Mouse (Mus musculus) midbrain, embryonic 10.5 days (tissue): Measurements from ENCODE around the gene Fblim1. TPM values are rescaled to one million over a fixed set of nuclear protein-coding genes. Genes with fewer than 3 reads are reported as not detected.
"Not testable (repeated sequence)": the region's sequence is repeated elsewhere in the genome, so short reads cannot be mapped to it uniquely, and the experiment has no call there.

Source experiments
- DNase-seq: peaks from one replicate; pipeline ENCODE4 v3.0.0-alpha.2; 2017; ENCODE audit warnings: low spot score
- H3K27ac ChIP-seq: fragments of 300-500 bp; sonication (generic); replicated peaks from 2 replicates; pipeline ENCODE4 v1.5.1; 2016; ENCODE audit warnings: mild to moderate bottlenecking
- H3K27me3 ChIP-seq: fragments of 300-500 bp; sonication (generic); 2 replicates; pipeline ENCODE4 v1.6.1; 2016; ENCODE audit warnings: low read depth, mild to moderate bottlenecking; ENCODE audit not compliant: poor library complexity, severe bottlenecking
- H3K36me3 ChIP-seq: fragments of 300-500 bp; sonication (generic); 2 replicates; pipeline ENCODE4 v1.6.1; 2016; ENCODE audit warnings: mild to moderate bottlenecking, moderate library complexity
- H3K4me1 ChIP-seq: fragments of 300-500 bp; sonication (generic); 2 replicates; pipeline ENCODE4 v1.6.1; 2016
- H3K4me3 ChIP-seq: fragments of 300-500 bp; sonication (generic); 2 replicates; pipeline ENCODE4 v1.5.1; 2016; ENCODE audit warnings: mild to moderate bottlenecking, moderate library complexity
- H3K9me3 ChIP-seq: fragments of 300-500 bp; sonication (generic); replicated peaks from 2 replicates; pipeline ENCODE4 v1.6.1; 2016; ENCODE audit warnings: mild to moderate bottlenecking
- WGBS: fragments of 180-500 bp; shearing (Covaris S2); methylation state at CpG from one replicate; pipeline ENCODE4 v1.1.7; 2016; 5-methylcytosine and 5-hydroxymethylcytosine counted together
- polyA plus RNA-seq: library from polyadenylated mRNA; unstranded; fragments of >200 nt; fragmentation: Nextera tagmentation; extraction: Ambion mirVana; gene quantifications from 2 replicates; pipeline ENCODE4 v1.2.1, GENCODE M21; 2016

Gene Fblim1
- polyA plus RNA-seq, 1 experiment from 2014 or later, result 24.5 TPM

DNA sequence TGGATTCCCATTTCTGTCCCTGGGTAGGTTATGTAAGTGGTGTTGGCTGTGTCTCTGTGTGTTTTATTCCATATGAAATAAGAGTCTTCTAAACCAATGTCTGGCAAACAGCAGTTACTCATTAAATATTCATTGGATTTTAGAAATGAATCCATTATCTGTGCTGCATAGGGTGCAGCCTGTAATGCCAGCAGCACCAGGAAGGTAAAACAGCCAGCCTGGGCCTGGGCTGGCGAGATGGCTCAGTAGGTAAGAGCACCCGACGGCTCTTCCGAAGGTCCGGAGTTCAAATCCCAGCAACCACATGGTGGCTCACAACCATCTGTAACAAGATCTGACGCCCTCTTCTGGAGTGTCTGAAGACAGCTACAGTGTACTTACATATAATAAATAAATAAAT lies 49.7 kb downstream of the Fblim1 start:
- not testable (repeated sequence) for H3K9me3 ChIP-seq, H3K4me3 ChIP-seq, H3K36me3 ChIP-seq, DNase-seq, H3K27ac ChIP-seq
- peaks cover 14% of the 10 kb centered on the region for H3K27me3 ChIP-seq
- WGBS, result 90% methylated on average over 6 of the region's 6 CpGs
- peaks cover 19% of the 10 kb centered on the region for H3K4me1 ChIP-seq

DNA sequence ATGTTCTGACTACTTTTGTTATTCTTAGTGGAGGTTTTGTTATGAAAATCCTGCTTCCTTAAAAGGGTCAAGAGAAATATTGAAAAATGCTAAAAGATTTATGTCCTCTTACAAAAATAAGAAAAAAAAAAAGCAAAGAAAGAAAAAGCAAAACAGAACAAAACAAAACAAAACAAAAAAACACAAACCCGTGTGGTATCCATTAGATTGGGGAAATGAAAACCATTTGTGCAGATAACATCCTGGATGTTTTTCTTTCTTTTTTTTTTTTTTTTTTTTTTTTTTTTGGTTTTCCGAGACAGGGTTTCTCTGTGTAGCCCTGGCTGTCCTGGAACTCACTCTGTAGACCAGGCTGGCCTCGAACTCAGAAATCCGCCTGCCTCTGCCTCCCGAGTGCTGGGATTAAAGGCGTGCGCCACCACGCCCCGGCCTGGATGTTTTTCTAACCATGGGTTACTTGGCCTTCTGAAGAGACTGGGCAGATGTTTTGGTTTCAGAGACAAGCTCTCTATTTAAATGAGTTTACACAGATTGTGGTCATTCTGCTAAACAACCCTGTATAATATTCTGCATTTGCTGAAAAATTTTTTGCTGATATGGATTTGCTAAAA lies 51.5 kb downstream of the Fblim1 start:
- H3K36me3 ChIP-seq, DNase-seq, H3K27ac ChIP-seq, H3K9me3 ChIP-seq, H3K4me3 ChIP-seq: not testable (repeated sequence)
- 93% methylated on average over 8 of the region's 9 CpGs for WGBS
- Histone ChIP-seq H3K27me3 (peaks cover 14% of the 10 kb centered on the region), H3K4me1 (peaks cover 14% of the 10 kb centered on the region)

DNA sequence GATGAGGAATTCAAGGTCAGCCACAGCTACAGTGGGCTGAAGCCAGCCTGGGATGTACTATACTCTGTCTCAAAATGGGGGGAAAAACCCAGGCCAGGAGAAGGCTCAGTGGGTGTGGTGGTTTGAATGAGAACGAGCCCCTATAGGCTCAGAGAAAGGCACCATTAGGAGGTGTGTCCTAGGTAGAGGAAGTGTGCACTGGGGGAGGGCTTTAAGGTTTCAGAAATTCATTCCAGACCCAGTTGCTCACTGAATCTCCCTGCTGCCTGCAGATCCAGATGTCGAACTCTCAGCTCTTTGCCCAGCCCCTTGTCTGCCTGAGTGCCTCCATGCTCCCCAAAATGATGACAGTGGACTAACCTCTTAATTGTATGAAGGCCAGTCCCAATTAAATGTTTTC lies 53.4 kb downstream of the Fblim1 start:
- WGBS, result 56% methylated on average over 2 of the region's 2 CpGs
- Histone ChIP-seq H3K36me3 (no peaks in the 10 kb centered on the region), H3K27ac (no peak overlapping the region), H3K9me3 (no peaks in the 10 kb centered on the region), H3K4me1 (peaks cover 10% of the 10 kb centered on the region), H3K4me3 (no peak overlapping the region), H3K27me3 (peaks cover 3% of the 10 kb centered on the region; the same call in 1 of the 2 replicates)
- no peak for DNase-seq

DNA sequence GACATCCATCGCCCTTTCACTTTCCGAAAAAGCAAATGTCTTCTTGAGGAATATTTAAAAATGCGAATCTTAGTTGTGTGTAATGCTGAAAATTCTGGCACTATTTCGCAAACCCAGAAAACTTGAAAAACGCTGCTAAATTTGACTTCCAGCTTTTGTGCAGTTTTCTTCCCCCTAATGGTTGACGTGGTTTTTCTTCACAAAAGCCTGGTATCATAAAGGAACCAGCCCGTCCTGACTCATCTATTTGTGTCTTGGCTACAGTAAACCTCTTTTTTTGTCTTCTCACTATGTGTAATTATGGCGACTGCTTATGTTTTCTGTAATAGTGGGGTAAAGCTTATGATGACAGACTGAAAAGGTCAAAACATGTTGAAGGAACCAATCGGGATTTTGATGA lies 58.6 kb downstream of the Fblim1 start:
- WGBS, result 28% methylated on average over 9 of the region's 9 CpGs
- H3K36me3 ChIP-seq, result no peaks in the 10 kb centered on the region
- no peaks in the 10 kb centered on the region for H3K27me3 ChIP-seq
- no peaks in the 10 kb centered on the region for H3K9me3 ChIP-seq
- H3K27ac ChIP-seq, result peak overlapping the region; percentile 99
- no peak for DNase-seq
- peaks cover 27% of the 10 kb centered on the region for H3K4me1 ChIP-seq
- peak overlapping the region; percentile 75 for H3K4me3 ChIP-seq

DNA sequence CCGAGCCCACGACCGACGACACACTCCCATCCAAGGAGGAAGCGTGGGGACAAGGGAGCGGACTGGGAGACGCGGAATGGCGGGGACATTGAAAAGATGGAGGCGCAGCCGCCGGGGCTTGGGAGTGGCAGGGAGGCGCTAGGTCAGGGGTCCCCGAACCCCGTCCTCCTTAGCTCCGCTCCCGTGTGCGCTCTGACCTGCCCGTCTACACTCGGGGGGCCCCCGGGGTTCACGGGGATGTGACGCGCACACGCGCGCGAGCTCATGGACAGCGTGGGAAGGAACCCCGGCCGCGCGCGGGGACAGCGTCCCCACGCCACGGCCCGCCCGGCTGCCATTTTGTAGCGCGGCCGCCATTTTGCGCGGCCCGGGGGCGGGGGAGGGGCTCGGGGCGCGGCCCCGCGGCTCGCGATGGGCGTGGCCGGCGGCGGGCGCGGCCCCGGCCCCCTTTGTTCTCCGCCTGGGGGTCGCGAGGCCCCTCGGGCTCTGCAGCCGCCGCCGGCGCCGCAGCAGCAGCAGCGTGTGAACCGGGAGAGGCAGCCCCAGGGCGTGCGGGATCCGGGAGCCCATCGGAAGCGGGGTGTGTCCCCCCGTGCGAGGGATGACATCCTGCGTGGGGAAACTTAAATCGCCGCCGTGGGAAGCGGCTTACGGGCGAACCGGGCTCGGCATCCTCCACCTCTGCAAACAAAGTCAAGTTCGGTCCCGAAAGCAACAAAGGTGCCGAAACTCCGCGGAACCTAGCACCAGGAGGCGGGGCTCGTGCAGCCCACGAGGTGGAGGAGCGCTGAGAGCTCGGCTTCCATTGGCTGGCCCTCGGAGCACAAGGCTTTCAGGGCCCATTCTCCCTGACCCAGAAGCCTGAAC lies 59.3 kb downstream of the Fblim1 start:
- peak overlapping the region; percentile 75 for H3K4me3 ChIP-seq
- H3K4me1 ChIP-seq, result peaks cover 34% of the 10 kb centered on the region
- DNase-seq, result peak; percentile 92
- H3K9me3 ChIP-seq, result no peaks in the 10 kb centered on the region
- peak overlapping the region; percentile 99 for H3K27ac ChIP-seq
- WGBS, result under 1% methylated on average over 89 of the region's 98 CpGs
- no peaks in the 10 kb centered on the region for H3K36me3 ChIP-seq
- no peaks in the 10 kb centered on the region for H3K27me3 ChIP-seq

DNA sequence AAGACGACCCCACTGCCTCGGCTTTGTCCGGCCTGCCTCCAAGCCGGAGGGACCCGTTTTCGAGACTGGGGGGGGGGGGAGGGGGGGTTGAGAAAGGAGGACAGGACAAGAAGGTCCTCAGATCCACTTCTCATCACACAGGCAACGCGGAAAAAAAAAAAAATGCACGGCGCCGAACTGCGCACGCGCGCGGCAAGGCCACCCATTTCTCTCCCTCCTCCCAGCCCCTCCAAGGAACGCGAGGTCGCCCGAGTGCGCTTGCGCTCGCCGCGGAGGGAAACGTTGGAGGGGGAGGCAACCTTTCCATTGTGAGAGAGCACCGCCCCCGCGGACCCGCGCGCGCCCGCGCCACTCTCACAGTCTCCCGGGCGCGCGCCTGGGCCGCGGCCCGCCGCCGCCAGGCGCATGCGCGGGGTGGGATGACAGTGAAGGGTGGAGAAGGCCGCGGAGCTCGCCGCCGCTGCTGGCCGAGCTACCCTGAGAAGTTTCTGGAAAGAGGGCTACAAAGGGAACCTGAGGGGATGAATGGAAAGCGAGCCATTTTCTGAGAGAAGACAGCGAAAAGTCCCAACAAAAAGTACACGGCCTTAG lies 60.1 kb downstream of the Fblim1 start:
- no peaks in the 10 kb centered on the region for H3K27me3 ChIP-seq
- peak overlapping the region; percentile 75 for H3K4me3 ChIP-seq
- peaks cover 37% of the 10 kb centered on the region for H3K4me1 ChIP-seq
- H3K9me3 ChIP-seq, result no peaks in the 10 kb centered on the region
- under 1% methylated on average over 56 of the region's 56 CpGs for WGBS
- DNase-seq, result peak; percentile 100
- peak overlapping the region; percentile 99 for H3K27ac ChIP-seq
- H3K36me3 ChIP-seq, result no peaks in the 10 kb centered on the region

DNA sequence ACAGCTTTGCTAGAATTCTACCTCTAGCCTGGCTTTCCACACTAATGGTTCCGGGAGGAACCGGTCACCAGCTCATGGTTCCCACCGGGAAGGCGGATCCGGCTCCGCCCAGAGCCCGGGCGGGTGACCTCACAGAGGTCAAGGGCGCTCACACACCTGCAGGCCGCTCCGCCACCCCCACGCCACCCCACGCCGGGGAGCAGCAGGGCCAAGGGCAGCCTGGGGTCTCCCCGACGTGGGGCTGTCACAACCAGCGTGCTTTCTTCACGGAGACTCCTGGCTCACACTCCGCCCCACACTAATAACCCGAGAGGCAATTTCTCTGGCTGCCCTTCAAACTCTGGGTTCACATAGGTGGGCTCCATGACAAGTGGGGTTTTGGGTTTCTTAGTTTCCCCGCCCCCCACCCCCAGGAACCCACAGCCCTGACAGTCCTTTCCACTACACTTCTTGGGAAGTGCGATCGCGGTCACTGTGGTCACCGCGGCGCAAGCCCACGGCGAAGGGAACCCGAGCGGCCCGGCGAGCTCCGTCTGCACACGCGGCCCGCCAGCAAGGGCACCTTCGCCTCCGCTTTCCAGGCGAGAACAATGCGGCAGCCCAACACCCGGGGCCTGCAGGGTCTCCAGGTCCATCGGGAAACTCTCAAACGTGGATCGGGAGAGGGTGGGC lies 60.7 kb downstream of the Fblim1 start:
- under 1% methylated on average over 45 of the region's 45 CpGs for WGBS
- Histone ChIP-seq H3K4me1 (peaks cover 39% of the 10 kb centered on the region), H3K27me3 (no peaks in the 10 kb centered on the region), H3K9me3 (no peaks in the 10 kb centered on the region), H3K36me3 (no peaks in the 10 kb centered on the region), H3K27ac (peak overlapping the region; percentile 99), H3K4me3 (peak overlapping the region; percentile 75)
- DNase-seq, result peak; percentile 63

DNA sequence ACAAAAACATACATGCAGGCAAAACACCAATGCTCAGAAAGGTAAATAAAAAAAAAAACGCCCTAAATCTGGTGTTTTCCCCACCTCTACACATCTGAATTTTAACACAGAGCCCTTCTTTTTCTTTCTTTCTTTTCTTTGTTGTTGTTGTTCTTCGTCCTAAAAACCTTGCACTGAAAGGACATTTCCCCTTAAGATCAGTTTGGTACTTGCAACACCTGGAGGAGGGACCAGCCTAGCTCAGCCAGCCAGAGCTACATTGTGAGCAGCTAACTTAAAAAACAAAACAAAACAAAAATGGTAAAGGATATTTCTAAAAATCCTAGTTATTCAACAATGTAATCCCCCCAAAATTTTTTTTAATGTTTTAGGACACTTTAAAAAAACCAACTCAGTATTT lies 61.4 kb downstream of the Fblim1 start:
- Histone ChIP-seq H3K4me3 (peak overlapping the region; percentile 75), H3K27ac (peak overlapping the region; percentile 99; the same call in 1 of the 2 replicates), H3K9me3 (no peaks in the 10 kb centered on the region), H3K36me3 (no peaks in the 10 kb centered on the region), H3K4me1 (peaks cover 44% of the 10 kb centered on the region), H3K27me3 (no peaks in the 10 kb centered on the region)
- WGBS, result 44% methylated on average over 2 of the region's 2 CpGs
- no peak for DNase-seq

DNA sequence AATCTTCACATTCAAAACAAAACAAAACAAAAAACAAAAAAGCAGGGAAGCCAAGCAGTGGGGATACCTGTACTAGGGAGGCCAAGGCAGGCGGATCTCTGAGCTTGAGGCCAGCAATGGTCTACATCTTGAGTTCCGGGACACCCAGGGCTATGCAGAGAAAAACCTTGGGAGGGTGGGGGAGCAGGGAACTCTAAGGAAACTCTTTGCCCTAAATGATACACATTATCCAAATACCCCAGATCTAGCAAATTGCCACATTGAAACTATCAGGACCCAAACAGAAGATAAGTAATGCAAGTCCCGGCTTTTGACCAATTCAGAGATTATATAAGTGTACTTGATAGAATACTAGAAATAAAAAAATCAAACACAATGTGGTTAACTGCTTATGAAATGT lies 62.3 kb downstream of the Fblim1 start:
- no peaks in the 10 kb centered on the region for H3K9me3 ChIP-seq
- H3K27ac ChIP-seq, result no peak overlapping the region
- H3K4me3 ChIP-seq, result no peak overlapping the region
- no peak for DNase-seq
- peaks cover 52% of the 10 kb centered on the region for H3K4me1 ChIP-seq
- H3K27me3 ChIP-seq, result no peaks in the 10 kb centered on the region
- H3K36me3 ChIP-seq, result no peaks in the 10 kb centered on the region
- 75% methylated on average over 3 of the region's 3 CpGs for WGBS

DNA sequence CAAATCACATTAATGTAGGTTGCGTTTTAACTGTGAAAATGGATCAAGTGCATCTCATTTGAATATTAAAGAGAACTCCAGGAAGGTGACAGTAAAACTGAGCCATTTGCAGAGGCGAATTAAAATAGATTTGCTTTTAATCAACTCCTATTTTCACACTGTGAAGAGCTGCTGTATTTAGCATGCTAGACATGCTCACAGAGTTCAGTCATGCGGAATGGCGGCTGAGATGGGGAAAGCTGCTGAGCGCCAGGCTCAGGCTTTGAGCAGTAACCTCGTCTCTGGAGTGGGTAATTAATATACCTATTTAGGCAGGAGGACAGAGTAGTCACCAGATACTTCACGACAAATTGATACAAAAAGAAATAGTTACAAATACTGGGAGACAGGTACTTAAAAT lies 64.0 kb downstream of the Fblim1 start:
- DNase-seq, result peak; percentile 23
- Histone ChIP-seq H3K36me3 (no peaks in the 10 kb centered on the region), H3K4me1 (peaks cover 40% of the 10 kb centered on the region), H3K27me3 (no peaks in the 10 kb centered on the region), H3K4me3 (no peak overlapping the region), H3K27ac (no peak overlapping the region), H3K9me3 (no peaks in the 10 kb centered on the region)
- 28% methylated on average over 7 of the region's 7 CpGs for WGBS

DNA sequence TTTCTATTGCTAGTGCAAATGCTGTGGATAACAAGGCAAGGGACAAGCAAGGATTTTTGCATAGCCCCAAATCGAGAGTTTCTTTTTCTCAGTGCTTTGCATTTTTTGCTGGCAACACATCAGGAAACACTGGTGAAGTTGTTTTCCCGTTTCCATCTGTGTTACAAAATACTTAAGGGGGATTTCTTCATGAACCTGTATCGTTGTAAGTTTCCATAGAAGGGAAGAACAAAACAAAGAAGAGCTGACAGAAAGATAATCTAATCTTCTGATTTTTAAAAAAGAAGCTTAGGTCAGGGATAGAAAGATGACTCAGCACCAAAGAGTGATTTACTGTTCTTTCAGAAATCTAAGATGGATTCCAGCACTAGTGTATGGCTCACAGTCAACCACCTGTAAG lies 65.1 kb downstream of the Fblim1 start:
- no peak overlapping the region for H3K27ac ChIP-seq
- no peak for DNase-seq
- no peak overlapping the region for H3K4me3 ChIP-seq
- H3K4me1 ChIP-seq, result peaks cover 50% of the 10 kb centered on the region
- no peaks in the 10 kb centered on the region for H3K9me3 ChIP-seq
- no peaks in the 10 kb centered on the region for H3K27me3 ChIP-seq
- 80% methylated on average over 3 of the region's 3 CpGs for WGBS
- H3K36me3 ChIP-seq, result no peaks in the 10 kb centered on the region

DNA sequence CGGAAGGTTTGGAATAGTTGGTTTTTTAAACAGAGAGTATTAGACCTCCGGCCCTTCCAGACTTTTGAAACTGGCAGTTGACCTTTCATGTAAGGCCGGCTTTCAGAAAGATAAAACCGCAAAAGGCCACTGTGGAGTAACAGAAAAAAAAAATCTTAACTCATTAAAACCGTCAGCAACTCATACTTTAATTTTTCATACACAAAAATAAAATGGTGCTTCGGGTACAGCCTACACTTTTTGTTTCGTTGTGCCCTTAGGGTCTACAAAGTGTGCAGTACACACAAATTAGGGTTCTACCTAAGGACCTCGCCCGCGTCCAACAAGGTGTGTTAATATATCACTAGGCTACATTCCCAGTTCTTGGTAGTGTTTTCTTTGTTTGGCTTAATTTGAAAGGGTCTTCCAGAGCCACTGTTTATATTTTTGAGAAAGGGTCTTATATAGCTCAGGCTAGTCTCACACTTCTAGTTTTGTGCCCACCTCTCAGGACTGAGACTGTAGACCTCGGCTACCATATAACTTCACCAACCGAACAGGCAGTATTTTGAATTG lies 66.6 kb downstream of the Fblim1 start:
- peaks cover 54% of the 10 kb centered on the region for H3K4me1 ChIP-seq
- no peaks in the 10 kb centered on the region for H3K27me3 ChIP-seq
- H3K36me3 ChIP-seq, result no peaks in the 10 kb centered on the region
- H3K27ac ChIP-seq, result peak overlapping the region; percentile 94
- no peaks in the 10 kb centered on the region for H3K9me3 ChIP-seq
- no peak for DNase-seq
- 54% methylated on average over 12 of the region's 12 CpGs for WGBS
- peak overlapping the region; percentile 98 for H3K4me3 ChIP-seq
